Mouse (Mus musculus) limb, embryonic 13.5 days (tissue): ENCODE measurements around the gene Tpm1. TPM values are rescaled to one million over a fixed set of nuclear protein-coding genes. Genes with fewer than 3 reads are reported as not detected.
A peak's percentile ranks its signal among the peaks of the same experiment; 100 is the strongest.

Source experiments
- ATAC-seq: fragments of 200-750 bp; cut with Nextera tagmentation; 2 replicates; pipeline ENCODE4 v1.8.0; 2017; ENCODE audit warnings: low read depth, moderate number of reproducible peaks, moderate TSS enrichment; ENCODE audit not compliant: low FRiP score
- H3K27ac ChIP-seq: fragments of 300-500 bp; sonication (generic); 2 replicates; pipeline ENCODE4 v1.5.1; 2015; ENCODE audit warnings: inconsistent platforms, mild to moderate bottlenecking, moderate library complexity
- H3K27me3 ChIP-seq: fragments of 300-500 bp; sonication (generic); 2 replicates; pipeline ENCODE4 v1.6.1; 2015; ENCODE audit warnings: mild to moderate bottlenecking, inconsistent platforms
- H3K36me3 ChIP-seq: fragments of 300-500 bp; sonication (generic); 2 replicates; pipeline ENCODE4 v1.6.1; 2015; ENCODE audit warnings: inconsistent platforms, mild to moderate bottlenecking, moderate library complexity
- H3K4me1 ChIP-seq: fragments of 300-500 bp; sonication (generic); 2 replicates; pipeline ENCODE4 v1.6.1; 2015; ENCODE audit warnings: inconsistent platforms
- H3K4me2 ChIP-seq: fragments of 300-500 bp; sonication (generic); replicated peaks from 2 replicates; pipeline ENCODE4 v1.6.1; 2015; ENCODE audit warnings: inconsistent platforms, mild to moderate bottlenecking, moderate library complexity
- H3K4me3 ChIP-seq: fragments of 300-500 bp; sonication (generic); 2 replicates; pipeline ENCODE4 v1.5.1; 2015; ENCODE audit warnings: moderate library complexity, mild to moderate bottlenecking, inconsistent platforms
- H3K9ac ChIP-seq: fragments of 300-500 bp; sonication (generic); 2 replicates; pipeline ENCODE4 v1.6.1; 2015; ENCODE audit warnings: mild to moderate bottlenecking, inconsistent platforms
- H3K9me3 ChIP-seq: fragments of 300-500 bp; sonication (generic); 2 replicates; pipeline ENCODE4 v1.6.1; 2016; ENCODE audit warnings: inconsistent platforms
- WGBS: fragments of 180-500 bp; shearing (Covaris S2); methylation state at CpG from one replicate; pipeline ENCODE4 v1.1.7; 2015; 5-methylcytosine and 5-hydroxymethylcytosine counted together
- polyA plus RNA-seq: library from polyadenylated mRNA; unstranded; fragments of >200 nt; fragmentation: Nextera tagmentation; extraction: Ambion mirVana; gene quantifications from 2 replicates; pipeline ENCODE4 v1.2.1, GENCODE M21; 2015

Gene Tpm1
- polyA plus RNA-seq, 1 experiment from 2014 or later: 775 TPM

- 69% methylated on average over 9 of the region's 9 CpGs for whole genome bisulfite sequencing
These were observed 58.0 kb downstream of the Tpm1 start for GRCm38 (mm10) chr9:66991021-66991749.

GRCm38 (mm10) chr9:66990046-66990445 lies 59.2 kb downstream of the Tpm1 start:
- Histone ChIP-seq H3K4me1 (peaks cover 38% of the 10 kb centered on the region), H3K9me3 (no peaks in the 10 kb centered on the region), H3K27ac (no peak overlapping the region), H3K4me3 (no peak overlapping the region), H3K9ac (no peak overlapping the region), H3K4me2 (no peak overlapping the region), H3K27me3 (no peaks in the 10 kb centered on the region), H3K36me3 (no peaks in the 10 kb centered on the region)
- ATAC-seq: no peak
- 91% methylated on average over 5 of the region's 5 CpGs for WGBS

More at GRCm38 (mm10) chr9:66991021-66991749, 58.0 kb downstream of the Tpm1 start:
- no peaks in the 10 kb centered on the region for H3K27me3 ChIP-seq
- H3K9ac ChIP-seq: no peak overlapping the region
- H3K36me3 ChIP-seq: no peaks in the 10 kb centered on the region
- no peak overlapping the region for H3K4me2 ChIP-seq
- no peak for ATAC-seq
- no peak overlapping the region for H3K4me3 ChIP-seq
- peaks cover 38% of the 10 kb centered on the region for H3K4me1 ChIP-seq
- H3K27ac ChIP-seq: no peak overlapping the region
- H3K9me3 ChIP-seq: no peaks in the 10 kb centered on the region

- 70% methylated on average over 6 of the region's 6 CpGs for WGBS
- peak overlapping the region; percentile 88; the same call in 1 of the 2 replicates for H3K27ac ChIP-seq
These were observed 59.6 kb downstream of the Tpm1 start for GRCm38 (mm10) chr9:66989581-66989980.

GRCm38 (mm10) chr9:66988888-66989414 lies 60.3 kb downstream of the Tpm1 start:
- 41% methylated on average over 6 of the region's 6 CpGs for WGBS
- H3K27ac ChIP-seq: peak overlapping the region; percentile 88
- 0 out of 2 replicates have a peak, but pooled peaks have one; percentile 31 for ATAC-seq
- no peaks in the 10 kb centered on the region for H3K36me3 ChIP-seq
- no peak overlapping the region for H3K9ac ChIP-seq
- no peak overlapping the region for H3K4me3 ChIP-seq
- H3K27me3 ChIP-seq: no peaks in the 10 kb centered on the region
- H3K4me1 ChIP-seq: peaks cover 38% of the 10 kb centered on the region
- no peak overlapping the region for H3K4me2 ChIP-seq
- no peaks in the 10 kb centered on the region for H3K9me3 ChIP-seq

More at GRCm38 (mm10) chr9:66989581-66989980, 59.6 kb downstream of the Tpm1 start:
- Histone ChIP-seq H3K9me3 (no peaks in the 10 kb centered on the region), H3K4me1 (peaks cover 38% of the 10 kb centered on the region), H3K4me3 (no peak overlapping the region), H3K27me3 (no peaks in the 10 kb centered on the region), H3K36me3 (no peaks in the 10 kb centered on the region), H3K4me2 (no peak overlapping the region), H3K9ac (no peak overlapping the region)
- ATAC-seq: no peak

- no peak overlapping the region for H3K4me3 ChIP-seq
- no peak overlapping the region for H3K9ac ChIP-seq
- no peak overlapping the region for H3K4me2 ChIP-seq
- WGBS: 49% methylated on average over 11 of the region's 11 CpGs
- no peak for ATAC-seq
- H3K9me3 ChIP-seq: no peaks in the 10 kb centered on the region
- peak overlapping the region; percentile 88 for H3K27ac ChIP-seq
- no peaks in the 10 kb centered on the region for H3K36me3 ChIP-seq
- no peaks in the 10 kb centered on the region for H3K27me3 ChIP-seq
- H3K4me1 ChIP-seq: peaks cover 38% of the 10 kb centered on the region
These were observed 60.9 kb downstream of the Tpm1 start for GRCm38 (mm10) chr9:66988198-66988887.

GRCm38 (mm10) chr9:66985377-66985776 lies 63.8 kb downstream of the Tpm1 start:
- Histone ChIP-seq H3K9me3 (no peaks in the 10 kb centered on the region), H3K27me3 (no peaks in the 10 kb centered on the region), H3K4me2 (no peak overlapping the region), H3K36me3 (no peaks in the 10 kb centered on the region), H3K27ac (no peak overlapping the region), H3K4me1 (peaks cover 31% of the 10 kb centered on the region), H3K4me3 (no peak overlapping the region), H3K9ac (no peak overlapping the region)
- ATAC-seq: no peak
- WGBS: 77% methylated on average over 7 of the region's 7 CpGs

GRCm38 (mm10) chr9:66982085-66982484 lies 67.1 kb downstream of the Tpm1 start:
- Histone ChIP-seq H3K9ac (no peak overlapping the region), H3K27me3 (no peaks in the 10 kb centered on the region), H3K4me1 (peaks cover 5% of the 10 kb centered on the region; the same call in 1 of the 2 replicates), H3K4me3 (no peak overlapping the region), H3K27ac (no peak overlapping the region), H3K36me3 (no peaks in the 10 kb centered on the region), H3K9me3 (no peaks in the 10 kb centered on the region), H3K4me2 (no peak overlapping the region)
- WGBS: 82% methylated on average over 7 of the region's 7 CpGs
- ATAC-seq: no peak

GRCm38 (mm10) chr9:66980458-66980857 lies 68.7 kb downstream of the Tpm1 start:
- H3K4me1 ChIP-seq: peaks cover 4% of the 10 kb centered on the region; the same call in 1 of the 2 replicates
- no peak for ATAC-seq
- no peaks in the 10 kb centered on the region for H3K27me3 ChIP-seq
- H3K27ac ChIP-seq: no peak overlapping the region
- H3K9ac ChIP-seq: no peak overlapping the region
- no peaks in the 10 kb centered on the region for H3K36me3 ChIP-seq
- no peak overlapping the region for H3K4me2 ChIP-seq
- H3K9me3 ChIP-seq: no peaks in the 10 kb centered on the region
- WGBS: 9% methylated on average over 5 of the region's 5 CpGs
- no peak overlapping the region for H3K4me3 ChIP-seq

GRCm38 (mm10) chr9:66978468-66978867 lies 70.7 kb downstream of the Tpm1 start:
- H3K9me3 ChIP-seq: no peaks in the 10 kb centered on the region
- no peak for ATAC-seq
- WGBS: 79% methylated on average over 1 of the region's 1 CpGs
- H3K4me2 ChIP-seq: no peak overlapping the region
- no peak overlapping the region for H3K4me3 ChIP-seq
- peaks cover 9% of the 10 kb centered on the region; the same call in 1 of the 2 replicates for H3K4me1 ChIP-seq
- no peak overlapping the region for H3K9ac ChIP-seq
- no peak overlapping the region for H3K27ac ChIP-seq
- no peaks in the 10 kb centered on the region for H3K27me3 ChIP-seq
- H3K36me3 ChIP-seq: no peaks in the 10 kb centered on the region

- WGBS: 85% methylated on average over 1 of the region's 1 CpGs
- H3K4me2 ChIP-seq: no peak overlapping the region
- no peaks in the 10 kb centered on the region for H3K9me3 ChIP-seq
- no peak overlapping the region for H3K9ac ChIP-seq
- H3K27ac ChIP-seq: no peak overlapping the region
- no peak for ATAC-seq
- H3K27me3 ChIP-seq: no peaks in the 10 kb centered on the region
- H3K4me1 ChIP-seq: peaks cover 9% of the 10 kb centered on the region; the same call in 1 of the 2 replicates
- H3K4me3 ChIP-seq: no peak overlapping the region
- no peaks in the 10 kb centered on the region for H3K36me3 ChIP-seq
These were observed 71.2 kb downstream of the Tpm1 start for GRCm38 (mm10) chr9:66977982-66978381.

- WGBS: 77% methylated on average over 5 of the region's 5 CpGs
- no peaks in the 10 kb centered on the region for H3K36me3 ChIP-seq
- no peak overlapping the region for H3K27ac ChIP-seq
- no peak overlapping the region for H3K4me2 ChIP-seq
- H3K4me1 ChIP-seq: peaks cover 9% of the 10 kb centered on the region; the same call in 1 of the 2 replicates
- H3K9me3 ChIP-seq: no peaks in the 10 kb centered on the region
- no peaks in the 10 kb centered on the region for H3K27me3 ChIP-seq
- no peak overlapping the region for H3K4me3 ChIP-seq
- no peak for ATAC-seq
- no peak overlapping the region for H3K9ac ChIP-seq
These were observed 72.1 kb downstream of the Tpm1 start for GRCm38 (mm10) chr9:66977121-66977520.

GRCm38 (mm10) chr9:66975239-66975645 lies 74.0 kb downstream of the Tpm1 start, which contains the start of gene Lactb:
Gene Lactb (minus strand): TSS chr9:66975484.
- WGBS: under 1% methylated on average over 32 of the region's 32 CpGs
- peak within 1 kb of the TSS; percentile 88 for H3K4me3 ChIP-seq
- no peaks in the 10 kb centered on the region for H3K9me3 ChIP-seq
- H3K4me2 ChIP-seq: peak within 1 kb of the TSS; percentile 73
- ATAC-seq: peak; percentile 97
- H3K27me3 ChIP-seq: no peaks in the 10 kb centered on the region
- H3K27ac ChIP-seq: peak within 1 kb of the TSS; percentile 70
- H3K4me1 ChIP-seq: peaks cover 9% of the 10 kb centered on the region; the same call in 1 of the 2 replicates
- H3K36me3 ChIP-seq: peaks cover 8% of the 10 kb centered on the region
- H3K9ac ChIP-seq: peak within 1 kb of the TSS; percentile 79
